8 mouse cellular contexts compared by ENCODE assay signal in genomic region chr9:107985131-107986119, GRCm38 (mm10). TPM values are rescaled to one million over a fixed set of nuclear protein-coding genes. Genes with fewer than 3 reads are reported as not detected.
DNase-seq lines count a peak whose midpoint lies in the region; ATAC-seq and TF ChIP-seq lines count a peak whose summit lies in the region.

TSS of gene Inka1 (minus strand) at chr9:107985879.

- peak within 1 kb of the TSS; percentile 80 for H3K4me2 ChIP-seq in embryonic facial prominence, embryonic 15.5 days (replicated peaks)
- H3K4me2 ChIP-seq in midbrain, postnatal 0 days (ENCODE audit: low read depth, low read length, poor library complexity, severe bottlenecking), result peak within 1 kb of the TSS; percentile 69

- peak; percentile 93 for TF ChIP-seq POLR2A in bone marrow, adult 2 months (IDR thresholded peaks at IDR 0.05; ENCODE audit: borderline replicate concordance, control insufficient read depth, low read depth, low read length)

- no peaks in the 10 kb centered on the region for H3K9me3 ChIP-seq in embryonic facial prominence, embryonic 15.5 days (replicated peaks)
- no peaks in the 10 kb centered on the region for H3K9me3 ChIP-seq in midbrain, postnatal 0 days (ENCODE audit: low read length)

- peaks cover 21% of the 10 kb centered on the region for H3K4me1 ChIP-seq in bone marrow, adult 2 months (ENCODE audit: control insufficient read depth, insufficient read depth, low read length)
- H3K4me1 ChIP-seq in embryonic facial prominence, embryonic 15.5 days, result peaks cover 57% of the 10 kb centered on the region
- peaks cover 6% of the 10 kb centered on the region for H3K4me1 ChIP-seq in midbrain, postnatal 0 days (ENCODE audit: insufficient read depth, low read length)

- H3K27ac ChIP-seq in bone marrow, adult 2 months (ENCODE audit: control insufficient read depth, insufficient read depth, low read depth, low read length, poor library complexity), result peak within 1 kb of the TSS; percentile 90
- peak within 1 kb of the TSS; percentile 98 for H3K27ac ChIP-seq in embryonic facial prominence, embryonic 15.5 days (replicated peaks)
- peak within 1 kb of the TSS; percentile 52 for H3K27ac ChIP-seq in midbrain, postnatal 0 days (ENCODE audit: low read depth, low read length)

- H3K9ac ChIP-seq in embryonic facial prominence, embryonic 15.5 days, result peak within 1 kb of the TSS; percentile 61
- peak within 1 kb of the TSS; percentile 46 for H3K9ac ChIP-seq in midbrain, postnatal 0 days (replicated peaks; ENCODE audit: low read length, poor library complexity, severe bottlenecking)

- peak within 1 kb of the TSS; percentile 90 for H3K4me3 ChIP-seq in bone marrow, adult 2 months (replicated peaks; ENCODE audit: control insufficient read depth, low read depth, low read length)
- H3K4me3 ChIP-seq in embryonic facial prominence, embryonic 15.5 days (replicated peaks), result peak within 1 kb of the TSS; percentile 84
- peak within 1 kb of the TSS; percentile 67 for H3K4me3 ChIP-seq in midbrain, postnatal 0 days (ENCODE audit: low read depth, low read length)

- peak; percentile 71 for ATAC-seq in embryonic facial prominence, embryonic 15.5 days (ENCODE audit: insufficient number of reproducible peaks, low FRiP score, low TSS enrichment, low read depth)
- ATAC-seq in midbrain, postnatal 0 days (ENCODE audit: low FRiP score), result peak; percentile 75

- under 1% methylated on average over 58 of the region's 58 CpGs for WGBS in bone marrow, adult 2 months
- under 1% methylated on average over 58 of the region's 58 CpGs for WGBS in embryonic facial prominence, embryonic 15.5 days
- WGBS in midbrain, postnatal 0 days, result under 1% methylated on average over 49 of the region's 58 CpGs

- peak; percentile 93 for DNase-seq in A20 (ENCODE audit: low read depth, low spot score)
- DNase-seq in heart, adult 8-10 months (ENCODE audit: low spot score), result peak; percentile 90
- DNase-seq in kidney, adult 8-10 months, result peak; percentile 75 to 84
- DNase-seq in liver, result peak; percentile 97
- DNase-seq in midbrain, postnatal 0 days (ENCODE audit: low spot score), result peak; percentile 58
- DNase-seq in spleen, postnatal 36 days (ENCODE audit: low spot score in 2 of 2), result peak; percentile 92 to 94

- no peaks in the 10 kb centered on the region for H3K27me3 ChIP-seq in embryonic facial prominence, embryonic 15.5 days
- H3K27me3 ChIP-seq in midbrain, postnatal 0 days (ENCODE audit: insufficient read depth, low read length), result 0 out of 2 replicates have a peak, but pooled peaks cover 4% of the 10 kb centered on the region

- 0 out of 2 replicates have a peak, but pooled peaks have one; percentile 6 for TF ChIP-seq CTCF in bone marrow, adult 2 months (IDR thresholded peaks at IDR 0.05; ENCODE audit: control insufficient read depth, insufficient read depth, low read length)
- TF ChIP-seq CTCF in midbrain, postnatal 0 days (IDR thresholded peaks at IDR 0.05), result peak; percentile 45

- H3K36me3 ChIP-seq in embryonic facial prominence, embryonic 15.5 days, result no peaks in the 10 kb centered on the region
- 0 out of 2 replicates have a peak, but pooled peaks cover 3% of the 10 kb centered on the region for H3K36me3 ChIP-seq in midbrain, postnatal 0 days (ENCODE audit: insufficient read depth, low read length)

RNA-seq across cellular contexts. Expression of gene Inka1, which starts in this region (rescaled TPM):
- polyA plus RNA-seq in bone marrow, adult 2 months (2011; ENCODE audit: insufficient read depth, insufficient read length, low replicate concordance, missing spikeins), result 27.9 and 32.3 TPM in 2 replicates
- 90.4 and 97.1 TPM in 2 replicates for polyA plus RNA-seq in embryonic facial prominence, embryonic 15.5 days (2015; fragmentation: Nextera tagmentation; extraction: Ambion mirVana)
- total RNA-seq in heart, adult 8-10 months (2022), result 1 to 10 TPM; 6.0 to 9.5 (median 9.0) TPM
- 12.3 and 14.8 TPM in 2 replicates for total RNA-seq in midbrain, postnatal 0 days (2014; rRNA removed)
- polyA plus RNA-seq in midbrain, postnatal 0 days (2015; fragmentation: Nextera tagmentation; extraction: Ambion mirVana), result 16.2 and 18.1 TPM in 2 replicates

Comparison
In these comparisons a context has a peak if more than half of its experiments do, and no peak if none do; other contexts are left out.
1. Peak in every context shown above with its lines: DNase-seq, ATAC-seq, H3K4me3 ChIP-seq and H3K27ac ChIP-seq.